Mouse (Mus musculus): Measurements from ENCODE around the gene Ccdc102a. TPM values are rescaled to one million over a fixed set of nuclear protein-coding genes. Genes with fewer than 3 reads are reported as not detected.

The Ccdc102a gene
- total RNA-seq, 1 experiment = 10.7 TPM

DNA sequence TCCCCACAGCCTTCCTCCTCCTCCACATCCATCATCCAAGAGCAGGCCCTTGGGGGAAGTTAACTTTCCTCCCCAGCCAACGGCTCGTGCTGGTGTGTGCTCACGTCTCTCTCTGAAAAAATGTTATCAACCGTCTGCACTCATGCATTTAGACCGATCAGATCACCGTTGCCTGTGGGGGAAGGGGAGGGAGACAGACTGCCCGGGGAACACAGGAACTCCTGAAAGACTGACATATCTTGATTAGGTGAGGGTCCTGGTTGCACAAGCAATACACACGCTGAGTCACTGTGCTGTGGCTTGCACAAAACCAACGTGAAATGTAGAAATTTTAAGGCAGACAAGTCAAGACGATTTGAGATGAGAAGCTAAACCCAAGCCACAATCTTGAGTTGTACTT lies 46.9 kb upstream of the Ccdc102a start:
- Histone ChIP-seq H3K36me3 (ENCODE audit: control insufficient read depth, insufficient read depth, low read length, poor library complexity, severe bottlenecking) (no peaks in the 10 kb centered on the region), H3K9me3 (ENCODE audit: control insufficient read depth, insufficient read depth, low read depth, low read length) (no peaks in the 10 kb centered on the region), H3K4me1 (ENCODE audit: control insufficient read depth in 2 of 2, insufficient read depth in 2 of 2, low read length in 2 of 2, poor library complexity in 1 of 2) (no peaks in the 10 kb centered on the region), H3K27ac (ENCODE audit: insufficient read depth, low read depth, low read length, poor library complexity, severe bottlenecking) (no peak overlapping the region), H3K4me3 (ENCODE audit: insufficient read depth in 1 of 2, low read depth in 1 of 2, low read length in 2 of 2, poor library complexity in 1 of 2, severe bottlenecking in 1 of 2) (no peak overlapping the region), H3K9ac (ENCODE audit: insufficient read depth, low read depth, low read length, poor library complexity, severe bottlenecking) (no peak overlapping the region)
- in situ Hi-C loops (cut with MboI; ENCODE audit: low sequenced_read_pairs in 2 of 2, unreplicated experiment in 2 of 2) = no loop called here
- no peak for DNase-seq (ENCODE audit: low read depth, low spot score)
- TF ChIP-seq CHD2 (IDR thresholded peaks at IDR 0.05; ENCODE audit: low read depth, low read length) = no peak
- TF ChIP-seq HCFC1 (IDR thresholded peaks at IDR 0.05; ENCODE audit: borderline replicate concordance, insufficient read depth, low read length) = no peak
- TF ChIP-seq MAFK (IDR thresholded peaks at IDR 0.05; ENCODE audit: insufficient read depth, low read depth, low read length) = no peak
- no peak for TF ChIP-seq ZNF384 (IDR thresholded peaks at IDR 0.05; ENCODE audit: low read depth, low read length)
- no peak for TF ChIP-seq ZC3H11A (IDR thresholded peaks at IDR 0.05; ENCODE audit: borderline replicate concordance, low read depth, low read length)

DNA sequence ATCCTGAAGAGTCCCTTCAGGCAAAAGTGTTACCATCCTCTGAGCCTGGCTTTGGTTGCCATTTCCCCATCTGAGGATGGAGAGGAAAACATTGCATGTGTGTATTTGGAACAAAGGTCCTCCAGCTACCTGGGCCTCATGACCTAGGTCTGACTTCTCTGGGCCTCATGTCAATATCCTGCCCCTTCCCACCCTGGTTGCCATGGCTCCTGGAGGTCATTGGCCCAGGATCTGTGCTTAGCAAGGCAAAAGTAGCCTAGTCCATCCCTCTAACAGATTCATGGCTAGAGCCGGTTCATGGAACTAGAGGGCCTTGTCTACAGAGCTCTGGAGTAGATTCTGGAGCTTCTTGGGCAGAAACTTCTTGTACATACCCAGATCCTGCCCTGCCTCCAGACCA lies 44.3 kb upstream of the Ccdc102a start:
- TF ChIP-seq ZNF384 (IDR thresholded peaks at IDR 0.05; ENCODE audit: low read depth, low read length) (no peak), ZC3H11A (IDR thresholded peaks at IDR 0.05; ENCODE audit: borderline replicate concordance, low read depth, low read length) (no peak), HCFC1 (IDR thresholded peaks at IDR 0.05; ENCODE audit: borderline replicate concordance, insufficient read depth, low read length) (no peak), CHD2 (IDR thresholded peaks at IDR 0.05; ENCODE audit: low read depth, low read length) (no peak), MAFK (IDR thresholded peaks at IDR 0.05; ENCODE audit: insufficient read depth, low read depth, low read length) (no peak)
- Histone ChIP-seq H3K4me1 (ENCODE audit: control insufficient read depth in 2 of 2, insufficient read depth in 2 of 2, low read length in 2 of 2, poor library complexity in 1 of 2) (no peaks in the 10 kb centered on the region), H3K36me3 (ENCODE audit: control insufficient read depth, insufficient read depth, low read length, poor library complexity, severe bottlenecking) (no peaks in the 10 kb centered on the region), H3K27ac (ENCODE audit: insufficient read depth, low read depth, low read length, poor library complexity, severe bottlenecking) (no peak overlapping the region), H3K9ac (ENCODE audit: insufficient read depth, low read depth, low read length, poor library complexity, severe bottlenecking) (no peak overlapping the region), H3K9me3 (ENCODE audit: control insufficient read depth, insufficient read depth, low read depth, low read length) (no peaks in the 10 kb centered on the region), H3K4me3 (ENCODE audit: insufficient read depth in 1 of 2, low read depth in 1 of 2, low read length in 2 of 2, poor library complexity in 1 of 2, severe bottlenecking in 1 of 2) (no peak overlapping the region)
- in situ Hi-C loops (cut with MboI; ENCODE audit: low sequenced_read_pairs in 2 of 2, unreplicated experiment in 2 of 2) = no loop called here
- no peak for DNase-seq (ENCODE audit: low read depth, low spot score)

DNA sequence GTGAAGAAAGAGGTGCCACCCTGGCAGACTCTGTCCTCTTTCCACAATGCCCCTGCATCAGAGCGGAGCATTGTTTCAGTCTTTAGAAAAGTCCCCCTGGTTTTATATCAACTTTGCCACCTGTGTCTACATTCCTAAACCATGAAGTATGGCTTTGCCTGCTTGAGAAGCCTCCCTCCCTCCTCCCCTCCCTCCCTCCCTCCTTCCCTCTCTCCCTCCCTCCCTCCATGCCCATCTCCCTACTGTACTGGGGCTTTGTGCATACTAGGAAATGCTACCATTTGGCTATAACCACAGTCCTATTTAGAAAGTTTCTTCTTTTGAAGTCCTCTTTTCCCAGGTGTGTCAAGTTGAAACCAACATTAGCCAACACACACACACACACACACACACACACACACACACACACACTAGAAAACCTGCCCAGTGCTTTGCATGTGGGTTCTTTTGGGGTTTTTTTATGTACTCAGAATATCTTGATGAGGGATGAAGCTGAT lies 38.2 kb upstream of the Ccdc102a start:
- in situ Hi-C loops (cut with MboI; ENCODE audit: low sequenced_read_pairs in 2 of 2, unreplicated experiment in 2 of 2) = no loop called here
- DNase-seq (ENCODE audit: low read depth, low spot score) = no peak

DNA sequence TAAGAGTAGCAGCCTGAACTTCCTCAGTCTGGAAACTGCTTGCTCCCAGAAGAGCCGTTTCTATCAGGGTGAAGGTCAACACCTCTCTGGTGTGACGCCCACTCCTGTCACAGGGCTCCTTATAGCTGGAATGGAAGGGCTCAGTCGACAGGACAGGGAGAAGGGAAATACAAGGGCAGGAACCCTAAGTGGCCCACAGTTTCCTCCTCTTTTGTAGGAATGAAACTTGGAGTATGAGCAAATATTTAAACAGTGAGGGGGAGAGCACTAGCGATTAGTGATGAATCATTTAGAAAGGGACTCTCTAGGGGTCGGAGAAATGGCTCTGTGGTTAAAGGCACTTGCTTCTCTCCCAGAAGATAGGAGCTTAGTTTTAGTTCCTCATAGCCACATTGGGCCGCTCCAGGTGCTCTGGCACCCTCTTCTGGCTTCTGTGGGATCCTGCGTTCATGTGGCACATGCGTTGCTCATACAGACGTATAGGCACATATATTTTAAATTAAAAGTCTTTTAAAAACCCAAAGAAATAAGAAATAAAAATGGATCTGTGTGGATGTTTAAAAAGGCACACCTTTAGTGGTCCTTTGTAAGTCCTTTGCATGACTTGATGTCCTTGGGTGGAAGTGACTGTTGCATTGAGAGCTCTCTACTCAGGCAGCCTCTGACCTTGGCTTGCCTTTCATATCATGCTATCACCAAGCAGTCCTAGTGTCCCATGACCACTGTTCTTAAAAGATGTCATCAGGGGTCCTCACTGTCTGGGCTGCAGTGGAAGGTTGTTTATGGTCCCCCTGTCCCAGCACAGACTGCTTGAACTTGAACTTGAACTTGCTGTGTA lies 37.2 kb upstream of the Ccdc102a start:
- Histone ChIP-seq H3K27ac (ENCODE audit: insufficient read depth, low read depth, low read length, poor library complexity, severe bottlenecking) (no peak overlapping the region), H3K36me3 (ENCODE audit: control insufficient read depth, insufficient read depth, low read length, poor library complexity, severe bottlenecking) (no peaks in the 10 kb centered on the region), H3K9me3 (ENCODE audit: control insufficient read depth, insufficient read depth, low read depth, low read length) (no peaks in the 10 kb centered on the region), H3K9ac (ENCODE audit: insufficient read depth, low read depth, low read length, poor library complexity, severe bottlenecking) (no peak overlapping the region), H3K4me3 (ENCODE audit: insufficient read depth in 1 of 2, low read depth in 1 of 2, low read length in 2 of 2, poor library complexity in 1 of 2, severe bottlenecking in 1 of 2) (no peak overlapping the region), H3K4me1 (ENCODE audit: control insufficient read depth in 2 of 2, insufficient read depth in 2 of 2, low read length in 2 of 2, poor library complexity in 1 of 2) (no peaks in the 10 kb centered on the region; a peak in 1 of 4 replicates)
- in situ Hi-C loops (cut with MboI; ENCODE audit: low sequenced_read_pairs in 2 of 2, unreplicated experiment in 2 of 2) = no loop called here
- no peak for TF ChIP-seq CHD2 (IDR thresholded peaks at IDR 0.05; ENCODE audit: low read depth, low read length)
- no peak for TF ChIP-seq ZNF384 (IDR thresholded peaks at IDR 0.05; ENCODE audit: low read depth, low read length)
- TF ChIP-seq HCFC1 (IDR thresholded peaks at IDR 0.05; ENCODE audit: borderline replicate concordance, insufficient read depth, low read length) = no peak
- TF ChIP-seq MAFK (IDR thresholded peaks at IDR 0.05; ENCODE audit: insufficient read depth, low read depth, low read length) = no peak
- no peak for TF ChIP-seq ZC3H11A (IDR thresholded peaks at IDR 0.05; ENCODE audit: borderline replicate concordance, low read depth, low read length)
- DNase-seq (ENCODE audit: low read depth, low spot score) = peak; percentile 34

More for the DNA sequence above, 38.2 kb upstream of the Ccdc102a start:
- Histone ChIP-seq H3K27ac (ENCODE audit: insufficient read depth, low read depth, low read length, poor library complexity, severe bottlenecking) (no peak overlapping the region), H3K4me1 (ENCODE audit: control insufficient read depth in 2 of 2, insufficient read depth in 2 of 2, low read length in 2 of 2, poor library complexity in 1 of 2) (no peaks in the 10 kb centered on the region; a peak in 1 of 4 replicates), H3K9ac (ENCODE audit: insufficient read depth, low read depth, low read length, poor library complexity, severe bottlenecking) (no peak overlapping the region), H3K36me3 (ENCODE audit: control insufficient read depth, insufficient read depth, low read length, poor library complexity, severe bottlenecking) (no peaks in the 10 kb centered on the region), H3K4me3 (ENCODE audit: insufficient read depth in 1 of 2, low read depth in 1 of 2, low read length in 2 of 2, poor library complexity in 1 of 2, severe bottlenecking in 1 of 2) (no peak overlapping the region), H3K9me3 (ENCODE audit: control insufficient read depth, insufficient read depth, low read depth, low read length) (no peaks in the 10 kb centered on the region)
- TF ChIP-seq CHD2 (IDR thresholded peaks at IDR 0.05; ENCODE audit: low read depth, low read length) (no peak), ZNF384 (IDR thresholded peaks at IDR 0.05; ENCODE audit: low read depth, low read length) (no peak), MAFK (IDR thresholded peaks at IDR 0.05; ENCODE audit: insufficient read depth, low read depth, low read length) (no peak), HCFC1 (IDR thresholded peaks at IDR 0.05; ENCODE audit: borderline replicate concordance, insufficient read depth, low read length) (no peak), ZC3H11A (IDR thresholded peaks at IDR 0.05; ENCODE audit: borderline replicate concordance, low read depth, low read length) (no peak)

Data from ES-E14 (cell line).